Mouse (Mus musculus) spleen, postnatal 36 days (tissue): Measurements from ENCODE around the gene Gstm6.

ENCODE experiments used
- DNase-seq, 2 experiments: peaks; one replicate each; pipeline ENCODE4 v3.0.0; 2022; ENCODE audit warnings: low spot score in 2 of 2, mixed read lengths in 1 of 2

The Gstm6 gene

GRCm38 (mm10) chr3:107941261-107941660 is 2.3 kb downstream of the Gstm6 start:
- no peak for DNase-seq

GRCm38 (mm10) chr3:107940524-107940923 is 3.0 kb downstream of the Gstm6 start:
- DNase-seq, result no peak

- DNase-seq, result no peak
Measured at GRCm38 (mm10) chr3:107939830-107940229, 3.7 kb downstream of the Gstm6 start.

GRCm38 (mm10) chr3:107939403-107939802 is 4.1 kb downstream of the Gstm6 start:
- DNase-seq, result peak in 1 of 2 experiments; percentile 34

- DNase-seq, result no peak
Measured at GRCm38 (mm10) chr3:107935888-107936287, 7.7 kb downstream of the Gstm6 start.

GRCm38 (mm10) chr3:107935268-107935667 is 8.3 kb downstream of the Gstm6 start:
- DNase-seq, result no peak

GRCm38 (mm10) chr3:107932128-107932527 is 11.4 kb downstream of the Gstm6 start:
- no peak for DNase-seq

- DNase-seq, result peak; percentile 80 to 83
Measured at GRCm38 (mm10) chr3:107931670-107932069, 11.9 kb downstream of the Gstm6 start, which contains the start of gene Gstm7. TSS of gene Gstm7 (minus strand) at chr3:107931817.

GRCm38 (mm10) chr3:107931134-107931533 is 12.4 kb downstream of the Gstm6 start:
- DNase-seq, result no peak

- DNase-seq, result no peak
Measured at GRCm38 (mm10) chr3:107929731-107930130, 13.8 kb downstream of the Gstm6 start.

GRCm38 (mm10) chr3:107929243-107929642 is 14.3 kb downstream of the Gstm6 start:
- DNase-seq, result no peak

- no peak for DNase-seq
Measured at GRCm38 (mm10) chr3:107928691-107929090, 14.9 kb downstream of the Gstm6 start.

GRCm38 (mm10) chr3:107927841-107928240 is 15.7 kb downstream of the Gstm6 start:
- DNase-seq, result no peak

- DNase-seq, result no peak
Measured at GRCm38 (mm10) chr3:107925335-107925734, 18.2 kb downstream of the Gstm6 start.

- DNase-seq, result no peak
Measured at GRCm38 (mm10) chr3:107920348-107920747, 23.2 kb downstream of the Gstm6 start.

- peak; percentile 10 to 16 for DNase-seq
Measured at GRCm38 (mm10) chr3:107917783-107918408, 25.7 kb downstream of the Gstm6 start.

GRCm38 (mm10) chr3:107917097-107917496 is 26.5 kb downstream of the Gstm6 start:
- DNase-seq, result no peak

GRCm38 (mm10) chr3:107916674-107917073 is 26.9 kb downstream of the Gstm6 start:
- no peak for DNase-seq

GRCm38 (mm10) chr3:107905942-107906341 is 37.6 kb downstream of the Gstm6 start:
- DNase-seq, result no peak

GRCm38 (mm10) chr3:107900955-107901673 is 42.4 kb downstream of the Gstm6 start:
- no peak for DNase-seq

- no peak for DNase-seq
Measured at GRCm38 (mm10) chr3:107898691-107899090, 44.9 kb downstream of the Gstm6 start.

GRCm38 (mm10) chr3:107895720-107896569 is 47.6 kb downstream of the Gstm6 start, which contains the start of gene Gstm5:
TSS of gene Gstm5 (plus strand) at chr3:107895821.
- peak; percentile 48 to 59 for DNase-seq
